Mouse (Mus musculus): Measurements from ENCODE around the gene 1700007K13Rik.
"Not testable (repeated sequence)": the region's sequence is repeated elsewhere in the genome, so short reads cannot be mapped to it uniquely, and the experiment has no call there.

The 1700007K13Rik gene

DNA sequence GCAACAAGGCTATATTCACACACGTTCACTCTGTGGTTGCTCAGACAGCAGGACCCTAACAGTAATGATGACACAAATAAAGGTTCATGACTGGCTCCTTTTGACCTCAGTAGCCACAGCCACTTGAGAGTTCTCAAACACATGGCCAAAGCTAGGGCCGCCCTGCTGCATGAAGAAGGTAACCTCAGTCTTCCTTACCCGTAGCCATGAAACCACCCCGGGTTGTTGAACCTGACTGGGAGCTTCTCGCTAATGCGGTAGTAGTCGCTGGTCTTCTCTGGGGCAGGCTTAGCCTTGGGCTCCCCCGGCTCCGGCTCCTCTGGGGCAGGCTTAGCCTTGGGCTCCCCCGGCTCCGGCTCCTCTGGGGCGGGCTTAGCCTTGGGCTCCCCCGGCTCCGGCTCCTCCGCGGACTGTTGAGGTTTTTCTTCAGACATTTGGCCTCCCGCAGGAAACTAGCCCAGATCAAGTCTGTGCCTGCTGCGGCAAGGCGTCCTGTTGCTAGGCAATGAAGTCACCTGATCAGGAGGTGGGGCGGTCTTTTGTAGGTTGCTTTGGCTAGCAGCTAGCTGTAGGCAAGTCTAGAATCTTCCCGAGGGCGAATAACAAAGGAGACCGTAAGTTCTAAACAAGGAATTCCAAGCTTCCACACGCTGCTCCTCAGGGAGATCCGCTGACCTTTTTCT lies at the start of gene 1700007K13Rik:
1700007K13Rik (minus strand) TSS at position 497 of the 683 bp plus-strand sequence.
- peak; percentile 63 for DNase-seq (ENCODE audit: low read depth)

DNA sequence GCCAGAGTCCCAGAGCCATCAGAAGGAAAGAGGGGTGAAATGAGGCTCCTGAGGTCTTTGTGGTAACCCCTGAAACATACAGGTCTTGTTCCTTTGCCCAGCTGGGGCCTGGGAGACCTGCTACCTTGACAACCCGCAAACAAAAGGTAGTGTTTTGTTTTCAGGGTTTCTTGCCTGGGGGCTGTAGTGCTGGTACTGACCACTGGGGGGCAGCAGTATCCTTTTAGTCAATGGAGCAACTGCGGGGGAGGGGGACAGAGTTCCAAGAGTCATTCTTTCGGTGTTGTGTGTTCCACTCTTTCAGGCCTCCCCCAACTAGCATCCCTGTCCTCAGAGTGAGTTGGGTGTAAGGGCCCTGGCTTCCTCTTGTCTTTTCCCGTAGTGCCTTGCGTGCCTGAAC lies 48.4 kb upstream of the 1700007K13Rik start:
- DNase-seq (ENCODE audit: low read depth): peak; percentile 87

DNA sequence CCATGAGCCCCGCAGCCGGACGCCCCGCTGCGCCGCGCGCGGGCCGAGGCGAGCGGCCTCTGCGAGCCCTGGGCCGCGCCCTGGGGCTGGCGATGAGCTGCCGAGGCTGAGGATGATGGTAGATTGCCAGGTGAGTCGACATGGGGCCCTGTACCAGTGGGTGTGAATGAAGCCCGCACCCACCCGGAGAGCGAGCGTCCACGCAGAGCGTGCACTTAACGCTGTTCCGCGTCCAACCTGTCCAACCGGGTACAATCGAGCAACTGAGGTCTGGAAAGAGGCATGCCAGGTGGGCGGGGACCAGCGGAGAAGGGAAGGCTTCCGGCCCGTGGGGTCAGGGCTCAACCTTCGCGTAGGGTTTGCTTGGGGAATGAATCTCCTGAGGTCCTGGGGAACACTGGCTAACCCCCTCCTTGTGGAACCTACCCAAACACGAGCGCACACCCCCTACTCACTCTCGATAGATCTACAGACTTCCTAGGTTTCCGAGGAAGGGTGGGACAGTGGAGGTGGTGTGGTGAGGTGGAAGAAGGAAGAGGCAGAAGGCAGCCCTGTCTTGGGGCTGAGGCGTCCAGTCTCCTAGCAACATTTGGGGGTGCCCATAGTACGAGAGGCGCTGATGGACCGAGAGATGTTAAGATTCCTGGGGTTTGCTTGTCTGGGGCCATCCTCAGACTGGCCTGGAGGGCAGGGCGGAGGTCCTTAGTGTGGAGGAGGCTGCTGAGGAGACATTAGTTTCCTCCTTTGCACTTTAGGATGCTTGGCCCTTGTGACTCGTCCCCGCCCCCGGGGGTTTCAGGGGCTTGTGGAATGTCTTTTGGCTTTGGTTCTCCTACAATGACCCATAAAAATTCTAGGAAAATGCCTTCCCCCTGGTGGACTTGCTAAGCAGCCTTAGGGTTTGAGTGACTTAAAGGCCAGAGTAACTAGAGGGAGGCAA lies 47.6 kb upstream of the 1700007K13Rik start:
- DNase-seq (ENCODE audit: low read depth): no peak

DNA sequence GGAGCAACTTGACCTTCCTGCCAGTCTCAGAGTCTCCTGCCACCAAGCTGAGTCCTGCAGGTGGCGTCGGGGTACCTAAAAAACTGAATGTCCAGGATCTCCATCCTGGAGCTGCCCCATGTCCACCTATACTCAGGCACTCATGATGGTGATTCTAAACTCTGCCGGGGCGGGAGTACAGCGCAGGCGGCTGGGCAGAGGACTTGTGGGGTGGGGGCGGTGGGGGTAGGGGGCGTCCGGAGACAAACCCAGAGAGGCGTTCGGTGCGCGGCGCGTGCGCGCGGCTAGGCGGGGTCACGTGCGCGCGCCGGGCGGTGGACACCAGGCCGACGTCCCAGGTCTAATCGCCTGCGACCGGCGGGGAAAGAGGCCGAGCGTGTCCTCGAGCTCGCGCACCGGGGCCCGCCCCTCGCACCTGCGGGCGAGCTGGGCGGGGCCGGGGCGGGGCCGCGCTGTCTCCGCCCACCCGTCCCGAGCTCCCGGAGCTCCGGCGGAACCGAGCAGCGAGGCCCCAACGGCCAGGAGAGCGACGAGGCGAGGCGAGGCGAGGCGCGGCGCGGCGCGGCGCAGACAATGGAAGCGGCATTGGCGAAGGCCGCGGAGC lies 46.8 kb upstream of the 1700007K13Rik start, which contains the start of gene Ralgds:
Ralgds (plus strand) TSS at position 328 of the 604 bp plus-strand sequence.
- DNase-seq (ENCODE audit: low read depth): no peak

DNA sequence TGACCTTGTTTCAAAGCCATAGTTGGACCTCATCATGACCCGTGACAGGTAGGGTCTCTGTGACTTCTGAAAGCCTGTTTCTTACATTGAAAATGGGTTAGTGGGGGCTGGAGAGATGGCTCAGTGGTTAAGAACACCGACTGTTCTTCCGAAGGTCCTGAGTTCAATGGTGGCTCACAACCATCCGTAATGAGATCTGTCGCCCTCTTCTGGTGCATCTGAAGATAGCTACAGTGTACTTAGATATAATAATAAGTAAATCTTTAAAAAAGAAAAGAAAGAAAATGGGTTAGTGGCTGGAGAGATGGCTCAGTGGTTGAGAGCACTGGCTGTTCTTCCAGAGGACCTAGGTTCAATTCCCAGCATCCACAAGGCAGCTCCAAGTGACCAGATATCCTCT lies 45.5 kb upstream of the 1700007K13Rik start:
- not testable (repeated sequence) for DNase-seq (ENCODE audit: low read depth)

DNA sequence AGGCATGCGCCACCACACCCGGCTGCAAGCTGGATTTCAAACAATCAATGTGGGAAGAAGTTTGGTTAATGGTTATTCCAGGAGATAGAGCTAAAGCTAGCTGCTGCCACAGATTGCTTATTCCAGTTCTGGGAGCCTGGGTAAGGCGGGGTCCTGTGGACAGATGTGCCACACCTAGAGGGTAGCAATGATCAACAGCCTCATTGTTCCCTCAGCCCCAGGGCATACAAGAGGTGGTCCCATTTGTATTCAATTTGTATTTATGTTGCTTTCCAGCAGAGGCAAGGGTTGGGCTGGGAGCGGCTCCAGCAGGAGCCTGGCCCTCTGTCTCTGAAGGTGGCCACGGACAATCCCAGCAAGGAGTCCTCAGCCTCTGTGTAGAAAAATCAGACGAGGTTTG lies 40.2 kb upstream of the 1700007K13Rik start:
- no peak for DNase-seq (ENCODE audit: low read depth)

DNA sequence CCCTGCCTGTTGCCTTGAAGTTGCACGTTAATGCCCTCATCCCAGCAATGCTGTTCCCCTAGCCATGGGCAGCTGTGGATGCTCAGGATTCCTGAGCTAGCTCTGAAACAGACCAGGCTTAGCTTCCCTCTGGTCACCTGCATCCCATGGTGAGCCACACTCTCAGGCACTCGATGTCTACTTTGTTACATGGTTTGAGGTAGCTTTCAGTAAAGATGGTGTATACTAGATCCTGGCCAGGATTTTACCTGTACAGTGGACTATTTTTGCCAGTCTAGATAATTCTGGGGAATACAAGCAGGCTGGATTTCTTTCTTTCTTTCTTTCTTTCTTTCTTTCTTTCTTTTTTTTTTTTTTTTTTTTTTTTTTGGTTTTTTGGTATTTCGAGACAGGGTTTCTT lies 39.7 kb upstream of the 1700007K13Rik start, which contains the start of gene Gm10134:
Gm10134 (plus strand) TSS at position 301 of the 400 bp plus-strand sequence.
- no peak for DNase-seq (ENCODE audit: low read depth)

DNA sequence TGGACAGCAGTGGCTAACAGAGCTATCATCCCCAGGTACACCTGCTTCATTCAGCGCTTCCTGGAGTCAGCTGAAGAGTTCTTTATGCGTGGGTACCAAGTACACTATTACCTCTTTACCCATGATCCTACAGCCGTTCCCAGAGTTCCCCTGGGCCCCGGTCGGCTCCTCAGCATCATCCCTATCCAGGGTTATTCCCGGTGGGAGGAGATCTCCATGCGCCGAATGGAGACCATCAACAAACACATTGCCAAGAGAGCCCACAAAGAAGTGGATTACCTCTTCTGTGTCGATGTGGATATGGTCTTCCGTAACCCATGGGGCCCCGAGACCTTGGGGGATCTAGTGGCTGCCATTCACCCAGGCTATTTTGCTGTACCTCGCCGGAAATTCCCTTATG lies 38.5 kb upstream of the 1700007K13Rik start:
- DNase-seq (ENCODE audit: low read depth): no peak

DNA sequence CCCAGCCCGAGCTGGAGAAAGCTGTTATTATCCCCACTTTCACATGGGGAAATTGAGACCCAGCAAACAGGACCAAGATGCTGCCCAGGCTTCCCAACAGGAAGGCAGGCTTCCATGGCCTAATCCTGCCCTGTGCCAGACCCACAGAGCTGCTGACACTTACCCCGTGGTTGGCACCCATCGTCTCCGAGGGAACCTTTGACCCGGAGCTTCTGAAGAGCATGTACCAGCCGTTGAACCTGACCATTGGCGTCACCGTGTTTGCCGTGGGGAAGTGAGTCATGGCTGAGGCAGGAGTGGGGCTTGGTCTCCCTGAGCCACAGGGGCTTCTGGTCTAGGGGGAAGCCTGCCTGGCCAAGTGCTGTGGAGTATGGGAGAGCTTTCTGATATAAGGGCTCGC lies 36.9 kb upstream of the 1700007K13Rik start:
- peak; percentile 21 for DNase-seq (ENCODE audit: low read depth)

DNA sequence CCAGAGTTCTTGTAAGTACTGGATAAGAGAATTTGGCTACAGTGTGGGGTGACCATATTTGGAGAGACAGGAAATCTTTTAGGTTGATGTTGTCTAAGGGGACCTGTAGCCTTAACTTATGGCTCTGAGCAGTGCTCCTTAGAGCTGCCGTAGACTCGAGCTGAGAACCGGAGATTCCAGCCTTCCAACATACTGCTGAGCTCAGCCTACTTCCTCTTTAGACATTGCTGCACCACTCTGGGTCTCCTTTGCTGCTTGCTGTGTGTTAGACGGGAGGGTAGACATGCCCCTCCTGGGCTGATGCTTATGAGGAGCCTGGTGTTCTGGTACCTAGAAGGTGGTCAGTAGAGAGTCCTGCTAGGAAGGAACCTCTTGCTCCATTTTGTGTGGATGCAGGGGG lies 32.3 kb upstream of the 1700007K13Rik start:
- no peak for DNase-seq (ENCODE audit: low read depth)

DNA sequence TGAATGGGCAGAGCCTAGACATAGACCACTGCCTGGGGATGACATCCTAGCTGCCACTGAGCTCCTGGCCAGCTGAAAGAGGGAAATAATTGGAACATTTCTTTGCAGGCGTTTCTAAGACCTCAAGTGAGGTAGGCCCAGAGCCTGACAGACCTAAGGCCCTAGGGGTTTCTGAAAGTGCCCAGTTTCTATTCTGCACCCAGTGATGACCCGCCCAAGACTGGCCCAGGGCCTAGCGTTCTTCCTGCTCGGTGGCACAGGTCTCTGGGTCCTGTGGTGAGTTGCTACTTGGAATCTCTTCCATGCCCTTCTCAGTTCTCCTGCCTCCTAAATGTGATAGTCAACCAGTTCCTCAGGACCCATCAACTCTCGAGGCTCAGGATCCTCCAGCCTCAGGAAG lies 31.4 kb upstream of the 1700007K13Rik start:
- no peak for DNase-seq (ENCODE audit: low read depth)

DNA sequence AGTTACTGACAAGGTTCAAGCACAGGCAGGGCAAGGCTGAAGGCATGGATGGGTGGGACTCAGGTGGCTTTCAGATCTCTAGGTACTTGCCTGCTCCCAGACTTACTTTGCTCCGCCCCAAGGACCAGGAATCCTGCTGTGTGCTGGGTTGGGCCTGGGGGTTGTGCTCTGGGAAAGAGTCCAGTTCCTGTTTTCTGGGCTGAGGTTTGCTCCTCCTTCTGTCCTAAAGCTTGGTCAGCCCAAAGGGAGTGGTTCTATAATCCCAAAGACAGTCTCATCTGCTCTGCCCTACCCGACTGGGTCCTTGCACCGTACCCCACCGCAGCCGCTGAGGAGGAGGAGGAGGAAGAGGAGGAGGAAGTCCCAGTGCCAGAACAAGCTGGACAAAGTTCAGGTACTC lies 30.5 kb upstream of the 1700007K13Rik start, which contains the start of gene Gbgt1:
Gbgt1 (plus strand) TSS at position 221 of the 400 bp plus-strand sequence.
- DNase-seq (ENCODE audit: low read depth): peak; percentile 23

DNA sequence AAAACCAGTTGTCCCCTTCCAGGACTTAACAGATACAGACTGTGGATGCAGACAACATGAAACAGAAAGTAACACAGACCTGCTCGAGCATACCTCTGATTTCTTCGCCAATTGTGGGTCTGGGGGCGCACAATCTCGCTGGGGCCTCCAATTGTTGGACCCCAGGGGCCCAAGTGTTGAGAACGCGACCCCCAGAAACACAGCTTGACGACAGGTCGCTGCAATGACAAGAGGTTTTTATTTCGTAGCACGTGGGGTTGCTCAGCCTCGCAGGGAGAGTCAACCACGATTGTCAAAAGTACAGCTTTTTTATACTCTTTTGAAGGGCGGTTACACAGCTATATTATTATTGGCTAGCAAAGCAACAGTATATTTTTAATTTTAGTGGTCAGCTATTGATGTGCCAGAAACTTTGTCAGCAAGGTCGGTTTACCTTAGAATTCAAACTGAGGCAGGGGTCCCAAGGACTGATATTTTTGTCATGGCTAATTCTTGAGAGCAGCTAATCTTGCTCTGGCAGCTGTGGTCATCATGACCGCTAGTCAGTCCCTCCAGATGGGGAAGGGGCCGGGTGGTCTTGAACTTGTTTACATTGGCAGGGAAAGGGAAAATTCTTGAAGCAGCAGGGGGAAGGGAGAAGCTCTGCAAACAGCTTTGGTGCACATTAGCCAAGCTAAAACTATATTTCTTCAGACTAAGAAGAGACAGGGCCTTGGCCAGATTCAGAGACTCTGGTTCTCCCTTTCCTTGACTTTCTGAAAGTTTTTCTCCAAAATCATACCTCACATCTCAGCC lies 29.9 kb upstream of the 1700007K13Rik start:
- DNase-seq (ENCODE audit: low read depth): no peak

DNA sequence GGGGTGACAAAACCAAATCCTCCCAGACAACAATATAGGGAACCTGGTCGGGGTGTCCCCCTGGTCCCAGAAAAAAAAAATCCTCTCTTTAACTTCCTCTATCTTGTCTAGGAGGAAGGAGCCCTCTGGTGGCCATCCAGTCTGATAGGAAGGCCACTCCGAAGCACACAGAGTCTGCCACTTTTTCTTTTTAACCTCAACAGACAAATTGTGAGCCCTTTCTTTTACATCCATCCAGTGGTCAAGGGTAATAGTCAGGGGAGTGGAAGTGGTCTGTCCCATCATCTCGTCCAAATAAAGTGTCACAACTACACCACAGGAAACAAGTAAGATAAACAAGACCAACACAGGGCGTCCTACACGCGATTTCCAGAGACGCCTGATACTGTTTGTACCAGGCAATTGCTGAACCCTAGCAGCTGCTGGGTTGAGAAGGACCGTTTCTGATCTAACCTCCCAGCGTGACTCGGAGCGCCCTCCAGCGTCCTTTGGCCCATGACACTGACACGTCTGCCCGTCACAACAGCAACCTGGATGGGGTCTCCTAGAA lies 29.1 kb upstream of the 1700007K13Rik start:
- DNase-seq (ENCODE audit: low read depth): peak; percentile 55

DNA sequence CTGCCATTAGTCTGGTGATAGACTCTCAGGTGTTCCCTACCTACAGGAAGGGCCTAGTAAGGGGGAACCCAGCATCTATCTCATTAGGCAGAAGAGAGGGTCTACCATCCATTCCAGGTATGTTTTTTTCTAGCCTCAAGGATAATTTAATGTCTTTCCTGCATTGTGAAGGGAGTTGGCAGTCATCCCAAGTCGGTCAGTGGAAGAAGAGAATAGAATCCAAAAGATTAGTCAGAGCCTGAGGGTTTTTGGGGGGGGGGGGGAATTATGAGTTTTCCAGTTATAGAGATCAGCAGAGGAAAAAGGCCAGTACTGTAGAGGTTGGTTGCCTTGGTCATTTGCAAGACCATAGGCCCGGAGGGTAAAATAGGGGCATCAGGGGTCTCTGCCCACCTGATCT lies 28.4 kb upstream of the 1700007K13Rik start:
- DNase-seq (ENCODE audit: low read depth): peak; percentile 86

DNA sequence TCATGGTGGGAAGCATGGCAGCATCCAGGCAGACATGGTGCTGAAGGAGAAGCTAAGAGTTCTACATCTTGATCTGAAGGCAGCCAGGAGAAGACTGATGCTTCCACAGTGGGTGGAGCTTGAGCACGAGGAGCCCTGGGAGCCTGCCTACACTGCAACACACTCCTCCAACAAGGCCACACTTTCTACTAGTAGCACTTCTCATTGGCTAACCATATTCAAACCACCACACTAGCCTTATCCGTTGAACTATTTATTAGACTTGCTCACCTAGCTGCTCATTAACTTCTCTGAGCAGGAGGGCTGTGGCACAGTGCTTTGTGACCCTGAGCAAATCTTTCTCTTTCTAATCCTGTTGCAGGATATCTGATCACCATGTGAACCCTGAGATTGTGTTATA lies 17.7 kb upstream of the 1700007K13Rik start:
- DNase-seq (ENCODE audit: low read depth): no peak

DNA sequence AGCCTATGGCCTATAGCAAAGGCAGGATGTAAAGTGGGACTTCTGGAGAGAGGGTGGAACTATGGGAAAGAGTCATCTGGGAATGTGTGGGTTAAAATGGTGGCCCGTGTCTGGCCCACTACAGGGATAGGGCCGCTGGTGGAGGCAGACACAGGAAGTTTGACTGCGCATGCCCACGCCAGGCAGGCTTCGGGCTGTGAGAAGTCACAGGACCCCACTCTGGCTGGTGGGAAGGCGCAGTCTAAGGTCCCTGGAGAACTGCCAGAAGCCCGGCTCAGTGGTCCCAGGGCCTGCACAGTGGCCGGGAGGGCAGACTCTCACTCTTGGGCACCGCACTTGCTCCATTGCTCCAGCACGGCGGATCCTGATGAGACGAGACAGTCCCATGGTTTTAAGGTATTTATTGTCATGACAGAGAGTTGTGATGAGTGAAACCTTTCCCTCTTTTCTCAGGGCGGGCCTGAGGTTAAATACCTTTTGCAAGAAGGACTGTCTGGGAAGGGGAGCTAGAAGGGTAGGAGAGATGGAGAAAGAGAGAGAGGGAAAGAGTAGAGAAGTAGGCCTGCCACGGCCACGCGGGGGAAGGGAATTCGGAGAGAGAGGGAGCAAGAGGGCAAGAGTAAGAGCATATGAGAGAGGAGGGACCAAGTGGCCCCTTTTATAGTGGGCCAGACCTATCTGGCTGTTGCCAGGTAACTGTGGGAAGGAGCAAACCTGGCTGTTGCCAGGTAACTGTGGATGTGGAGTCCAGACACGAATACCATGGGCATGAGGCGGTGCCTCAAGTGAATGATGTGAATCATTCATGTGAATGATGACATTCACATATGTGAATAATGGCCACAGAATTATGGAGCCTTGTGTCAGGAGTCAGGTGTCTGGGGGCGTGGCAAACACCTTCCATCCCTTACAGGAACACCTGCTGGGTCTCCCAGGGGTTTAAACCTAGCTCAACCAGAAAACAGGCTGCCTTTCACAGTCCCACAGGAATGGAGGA lies 13.4 kb upstream of the 1700007K13Rik start:
- no peak for DNase-seq (ENCODE audit: low read depth)

DNA sequence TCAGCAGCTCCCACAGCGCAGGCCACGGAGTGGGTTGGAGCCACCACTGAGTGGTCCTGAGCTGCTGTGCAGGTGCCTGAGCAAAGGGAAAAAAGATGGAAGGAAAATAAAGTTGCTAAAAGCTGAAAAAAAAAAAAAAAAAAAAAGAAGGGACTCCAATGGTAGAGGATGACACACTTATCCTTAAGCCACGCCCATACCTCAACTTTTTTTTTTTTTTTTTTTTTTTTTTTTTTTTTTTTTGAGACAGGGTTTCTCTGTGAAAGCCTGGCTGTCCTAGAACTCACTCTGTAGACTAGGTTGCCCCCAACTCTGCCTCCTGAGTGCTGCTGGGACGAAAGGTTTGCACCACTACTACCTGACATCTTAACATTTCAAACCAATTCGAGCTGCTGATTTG lies 11.9 kb upstream of the 1700007K13Rik start:
- DNase-seq (ENCODE audit: low read depth): not testable (repeated sequence)

DNA sequence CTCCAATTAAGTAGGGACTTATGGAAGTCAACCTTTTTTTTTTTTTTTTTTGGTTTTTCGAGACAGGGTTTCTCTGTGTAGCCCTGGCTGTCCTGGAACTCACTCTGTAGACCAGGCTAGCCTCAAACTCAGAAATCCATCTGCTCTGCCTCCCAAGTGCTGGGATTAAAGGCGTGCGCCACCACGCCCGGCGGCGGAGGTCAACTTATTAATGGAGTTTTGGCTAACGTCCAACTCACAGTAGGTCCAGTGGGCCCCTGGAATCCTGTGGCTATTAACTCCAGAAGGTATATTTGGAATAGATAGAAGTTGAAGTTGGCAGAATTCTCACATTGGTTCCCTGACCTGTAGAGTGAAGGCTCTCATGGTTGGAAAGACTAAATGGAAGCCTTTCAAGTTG lies 5.9 kb upstream of the 1700007K13Rik start:
- not testable (repeated sequence) for DNase-seq (ENCODE audit: low read depth)

DNA sequence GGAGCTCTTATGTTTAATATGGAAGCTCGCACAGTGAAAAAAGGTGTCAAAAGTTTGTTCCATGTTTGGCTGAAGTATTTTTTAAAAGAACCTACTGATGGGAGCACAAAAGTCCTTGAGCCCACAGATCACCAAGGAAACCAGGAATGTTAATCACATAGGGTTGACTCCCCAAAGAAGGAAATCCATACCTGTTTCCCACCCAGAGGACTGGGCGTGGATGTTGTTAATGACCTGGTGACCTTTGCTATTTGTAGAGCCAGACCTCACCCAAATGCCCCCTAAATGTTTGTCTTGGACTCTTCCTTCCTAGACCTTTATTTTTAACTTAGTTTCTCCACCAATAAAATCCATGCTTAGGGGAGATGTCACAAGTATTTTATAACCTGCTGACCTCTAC lies 4.5 kb upstream of the 1700007K13Rik start:
- no peak for DNase-seq (ENCODE audit: low read depth)
